Mouse (Mus musculus): ENCODE data around the gene Olfr706. TPM values are rescaled to one million over a fixed set of nuclear protein-coding genes. Genes with fewer than 3 reads are reported as not detected.

Olfr706 gene
- polyA plus RNA-seq, 1 experiment from 2014 or later = not detected

Other genes with a start within 250 kb of the Olfr706 start
- gene Olfr693, start 207.6 kb downstream of the Olfr706 start, polyA plus RNA-seq (2014; fragmentation: Nextera tagmentation; extraction: Ambion mirVana) = not detected in 2 replicates
- not detected in 2 replicates for gene Olfr694, start 196.3 kb downstream of the Olfr706 start, polyA plus RNA-seq (2014; fragmentation: Nextera tagmentation; extraction: Ambion mirVana)
- gene Olfr695, start 171.8 kb downstream of the Olfr706 start, polyA plus RNA-seq (2014; fragmentation: Nextera tagmentation; extraction: Ambion mirVana) = not detected in 2 replicates
- not detected in 2 replicates for gene Olfr697, start 145.7 kb downstream of the Olfr706 start, polyA plus RNA-seq (2014; fragmentation: Nextera tagmentation; extraction: Ambion mirVana)
- gene Olfr698, start 132.8 kb downstream of the Olfr706 start, polyA plus RNA-seq (2014; fragmentation: Nextera tagmentation; extraction: Ambion mirVana) = not detected in 2 replicates
- not detected in 2 replicates for gene Olfr699, start 95.0 kb downstream of the Olfr706 start, polyA plus RNA-seq (2014; fragmentation: Nextera tagmentation; extraction: Ambion mirVana)
- gene Olfr700, start 79.3 kb downstream of the Olfr706 start, polyA plus RNA-seq (2014; fragmentation: Nextera tagmentation; extraction: Ambion mirVana) = not detected in 2 replicates
- gene Olfr701, start 74.0 kb downstream of the Olfr706 start, polyA plus RNA-seq (2014; fragmentation: Nextera tagmentation; extraction: Ambion mirVana) = not detected in 2 replicates
- gene Olfr702, start 54.3 kb downstream of the Olfr706 start, polyA plus RNA-seq (2014; fragmentation: Nextera tagmentation; extraction: Ambion mirVana) = not detected in 2 replicates
- gene Olfr703, start 44.8 kb downstream of the Olfr706 start, polyA plus RNA-seq (2014; fragmentation: Nextera tagmentation; extraction: Ambion mirVana) = not detected in 2 replicates
- gene Olfr704, start 25.0 kb downstream of the Olfr706 start, polyA plus RNA-seq (2014; fragmentation: Nextera tagmentation; extraction: Ambion mirVana) = not detected in 2 replicates
- not detected in 2 replicates for gene Olfr705, start 11.3 kb downstream of the Olfr706 start, polyA plus RNA-seq (2014; fragmentation: Nextera tagmentation; extraction: Ambion mirVana)
- not detected in 2 replicates for gene Olfr707, start 13.1 kb upstream of the Olfr706 start, polyA plus RNA-seq (2014; fragmentation: Nextera tagmentation; extraction: Ambion mirVana)
- gene Olfr1532-ps1, start 19.8 kb upstream of the Olfr706 start, polyA plus RNA-seq (2014; fragmentation: Nextera tagmentation; extraction: Ambion mirVana) = not detected in 2 replicates
- not detected in 2 replicates for gene Olfr709-ps1, start 44.1 kb upstream of the Olfr706 start, polyA plus RNA-seq (2014; fragmentation: Nextera tagmentation; extraction: Ambion mirVana)
- not detected in 2 replicates for gene Olfr710, start 60.1 kb upstream of the Olfr706 start, polyA plus RNA-seq (2014; fragmentation: Nextera tagmentation; extraction: Ambion mirVana)
- not detected in 2 replicates for gene Olfr6, start 75.8 kb upstream of the Olfr706 start, polyA plus RNA-seq (2014; fragmentation: Nextera tagmentation; extraction: Ambion mirVana)
- gene Olfr711, start 87.3 kb upstream of the Olfr706 start, polyA plus RNA-seq (2014; fragmentation: Nextera tagmentation; extraction: Ambion mirVana) = not detected in 2 replicates
- gene Olfr2, start 117.9 kb upstream of the Olfr706 start, polyA plus RNA-seq (2014; fragmentation: Nextera tagmentation; extraction: Ambion mirVana) = not detected in 2 replicates
- not detected in 2 replicates for gene Olfr713, start 143.0 kb upstream of the Olfr706 start, polyA plus RNA-seq (2014; fragmentation: Nextera tagmentation; extraction: Ambion mirVana)
- gene Olfr714, start 182.8 kb upstream of the Olfr706 start, polyA plus RNA-seq (2014; fragmentation: Nextera tagmentation; extraction: Ambion mirVana) = not detected in 2 replicates
- not detected in 2 replicates for gene Olfr17, start 205.1 kb upstream of the Olfr706 start, polyA plus RNA-seq (2014; fragmentation: Nextera tagmentation; extraction: Ambion mirVana)
- gene Olfr715b, start 222.2 kb upstream of the Olfr706 start, polyA plus RNA-seq (2014; fragmentation: Nextera tagmentation; extraction: Ambion mirVana) = not detected in 2 replicates
- gene Olfr715, start 242.9 kb upstream of the Olfr706 start, polyA plus RNA-seq (2014; fragmentation: Nextera tagmentation; extraction: Ambion mirVana) = not detected in 2 replicates